Mouse (Mus musculus): ENCODE measurements around the gene Amigo1. TPM values are rescaled to one million over a fixed set of nuclear protein-coding genes. Genes with fewer than 3 reads are reported as not detected.
A peak's percentile ranks its signal among the peaks of the same experiment; 100 is the strongest.
"Not testable (repeated sequence)": the region's sequence is repeated elsewhere in the genome, so short reads cannot be mapped to it uniquely, and the experiment has no call there.

Amigo1 gene
- polyA plus RNA-seq, 1 experiment from 2014 or later: 1.4 TPM

DNA sequence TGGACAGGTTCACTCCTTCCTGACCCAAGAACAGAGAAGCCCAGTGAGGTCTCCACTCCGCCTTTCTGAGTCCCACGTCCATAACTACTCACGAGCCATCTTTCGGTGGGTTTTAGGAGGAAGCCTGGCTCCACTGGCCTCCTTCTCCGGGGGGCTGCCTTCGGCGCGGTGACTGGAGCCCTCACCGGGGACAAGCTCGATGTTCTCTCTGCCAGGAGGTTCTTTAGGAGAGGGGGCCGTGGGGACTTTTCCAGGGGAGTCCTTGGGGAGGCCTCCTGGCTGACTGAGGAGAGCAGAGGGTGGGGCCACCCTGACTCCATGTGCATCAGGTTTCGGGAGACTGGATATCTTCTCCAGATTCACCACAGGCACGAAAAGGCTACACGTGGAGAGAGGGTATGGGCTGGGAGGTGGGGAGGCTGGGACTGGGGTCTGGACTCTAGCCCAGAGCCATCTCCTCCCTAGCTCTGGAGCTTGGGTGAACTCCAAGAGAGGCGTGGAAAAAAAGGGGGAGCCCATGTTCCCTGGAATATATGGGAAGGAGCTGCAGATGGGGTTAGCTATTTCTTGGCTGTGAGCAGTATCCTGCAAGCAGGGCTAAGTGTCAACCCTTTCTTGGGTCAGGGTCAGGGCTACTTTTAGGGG is 20.7 kb downstream of the Amigo1 start:
- DNase-seq (ENCODE audit: low spot score): no peak

DNA sequence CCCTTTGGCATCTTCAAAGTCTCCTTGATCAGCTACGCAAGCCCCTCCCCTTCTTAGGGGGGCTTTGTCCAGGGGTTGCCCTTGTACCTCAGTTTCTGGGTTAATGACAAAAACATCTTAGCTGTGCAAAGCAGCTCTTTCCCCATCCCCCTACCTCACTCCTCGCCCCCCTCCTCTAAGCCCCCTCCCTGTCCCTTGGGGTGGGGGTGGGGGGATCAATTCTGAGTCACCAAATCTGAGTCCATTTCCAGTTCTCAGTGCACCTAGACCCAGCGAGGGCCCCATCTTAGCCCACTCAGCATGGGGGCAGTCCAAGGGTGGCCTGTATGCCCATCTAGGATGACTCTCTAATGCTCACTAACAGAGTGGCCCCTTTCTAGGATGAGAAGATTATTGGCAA is 22.9 kb downstream of the Amigo1 start:
- DNase-seq (ENCODE audit: low spot score): no peak

- DNase-seq (ENCODE audit: low spot score): no peak
Observed at GRCm38 (mm10) chr3:108209536-108209935, 23.4 kb downstream of the Amigo1 start.

DNA sequence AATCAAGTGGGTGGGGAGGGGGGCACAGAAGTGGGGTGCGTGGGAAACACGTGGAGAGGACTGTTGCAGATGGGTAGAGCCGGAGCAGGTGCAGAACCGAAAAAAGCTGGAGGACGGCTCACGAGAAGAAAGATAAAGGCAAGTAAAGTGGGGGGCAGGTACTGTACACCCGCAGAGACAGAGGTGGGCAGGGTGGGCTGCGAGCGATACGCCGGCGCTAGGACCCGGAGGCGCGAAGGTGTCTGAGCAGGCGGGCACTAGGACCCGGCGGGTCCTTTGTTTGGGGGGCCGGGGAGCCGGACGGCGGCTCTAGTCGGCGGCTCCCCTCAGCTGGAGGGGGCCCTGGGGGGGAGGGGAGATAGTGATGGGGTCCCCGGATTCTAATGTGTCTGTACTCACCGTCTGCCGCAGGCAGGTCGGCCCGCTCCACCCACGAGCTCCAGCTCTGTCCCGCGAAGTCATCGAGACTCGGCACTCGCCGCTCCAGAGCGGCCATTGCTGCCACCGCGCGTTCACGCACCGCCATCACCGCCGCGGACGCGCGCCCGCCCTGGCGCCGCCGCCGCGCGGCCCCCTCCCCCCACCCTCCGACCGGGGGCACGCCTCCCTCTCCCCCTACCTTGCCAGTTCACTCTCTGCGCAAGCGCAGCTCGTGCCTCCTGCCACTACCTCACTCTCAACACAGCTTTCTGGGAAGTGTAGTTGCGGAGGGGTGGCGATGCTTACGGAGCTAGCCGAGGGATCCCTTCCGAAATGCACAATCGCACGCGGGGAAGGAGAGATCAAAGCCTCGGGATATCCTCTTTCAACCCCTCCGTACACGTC is 24.0 kb downstream of the Amigo1 start:
- DNase-seq (ENCODE audit: low spot score): peak; percentile 97

DNA sequence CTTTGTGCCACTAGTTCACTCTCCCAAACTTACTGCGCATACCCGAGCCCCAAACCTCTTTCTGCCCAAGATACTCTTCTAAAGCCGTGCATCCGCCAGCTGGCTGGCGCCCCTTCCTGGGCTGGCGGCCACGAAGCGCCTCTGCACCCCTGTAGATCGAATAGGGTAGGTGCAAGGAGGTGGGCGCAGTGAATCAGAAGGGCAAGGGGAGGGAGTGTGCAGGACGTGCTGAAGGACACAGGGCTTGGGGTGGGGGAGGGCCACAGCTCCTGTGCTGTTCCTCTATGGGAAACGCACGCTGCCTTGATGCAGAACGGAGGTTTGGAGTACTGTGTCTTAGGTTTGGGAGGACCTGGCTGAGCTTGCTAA is 24.6 kb downstream of the Amigo1 start, which contains the start of gene Atxn7l2:
TSS of gene Atxn7l2 (minus strand) at position 164 of the 369 bp plus-strand sequence.
- no peak for DNase-seq (ENCODE audit: low spot score)

DNA sequence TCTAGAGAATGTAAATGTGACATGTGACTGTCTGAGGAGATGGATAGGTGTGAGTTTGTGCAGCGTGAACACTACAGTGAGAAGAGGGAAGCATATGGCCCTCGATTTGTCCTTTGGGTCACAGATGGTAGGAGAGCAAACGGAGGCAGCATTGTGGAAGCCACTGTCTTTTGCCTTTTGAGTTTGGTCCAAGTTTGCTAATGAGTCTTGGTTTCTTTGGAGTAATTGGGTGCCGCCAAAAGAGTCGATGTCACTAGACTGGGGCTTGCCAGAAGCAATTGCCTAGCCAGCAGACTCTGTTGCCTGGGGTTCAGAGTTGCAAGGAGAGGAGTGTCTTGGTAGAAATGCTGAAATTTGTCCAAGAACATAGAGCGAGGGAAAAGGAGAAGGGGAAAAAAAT is 25.7 kb downstream of the Amigo1 start:
- DNase-seq (ENCODE audit: low spot score): no peak

DNA sequence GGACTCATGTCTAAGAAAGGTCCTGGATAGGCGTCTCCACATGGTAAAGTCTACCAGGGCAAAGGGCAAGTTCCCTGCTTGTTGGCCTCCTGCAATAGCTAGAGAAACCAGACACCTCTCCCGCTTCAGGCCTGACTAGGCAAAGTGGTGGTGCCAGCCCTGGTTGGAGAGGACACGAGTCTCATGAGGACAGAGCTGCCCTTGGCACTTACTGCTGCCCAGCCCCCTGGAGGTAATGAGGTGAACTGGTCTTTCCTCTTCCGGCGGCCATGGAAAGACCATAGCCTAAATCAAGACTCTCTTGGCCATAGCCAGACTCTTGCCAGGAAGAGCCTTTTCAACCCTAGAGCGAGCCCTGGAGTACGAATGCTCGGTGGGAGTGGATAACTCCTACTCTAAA is 26.3 kb downstream of the Amigo1 start:
- no peak for DNase-seq (ENCODE audit: low spot score)

DNA sequence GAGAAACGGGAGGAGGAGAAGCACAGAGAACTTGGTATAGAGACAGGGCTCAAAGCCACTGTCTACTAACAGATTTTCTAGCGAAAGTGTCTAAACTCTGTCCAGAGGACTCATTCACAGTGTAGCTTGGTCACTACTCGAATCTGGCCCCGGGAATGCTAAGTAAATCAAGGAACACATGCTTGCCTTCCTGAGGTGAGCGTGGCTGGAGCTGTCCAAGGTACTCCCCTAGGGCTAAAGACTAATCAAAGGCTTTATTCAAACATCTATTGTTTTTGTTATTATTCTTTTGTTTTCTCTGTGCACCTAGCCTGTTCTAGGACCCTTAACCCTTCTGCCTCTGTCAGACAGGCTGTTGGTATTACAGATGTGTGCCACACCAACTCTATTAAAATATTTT is 28.6 kb downstream of the Amigo1 start:
- no peak for DNase-seq (ENCODE audit: low spot score)

GRCm38 (mm10) chr3:108220661-108221060 is 34.5 kb downstream of the Amigo1 start:
- DNase-seq (ENCODE audit: low spot score): no peak

- no peak for DNase-seq (ENCODE audit: low spot score)
Observed at GRCm38 (mm10) chr3:108225711-108226557, 39.8 kb downstream of the Amigo1 start.

DNA sequence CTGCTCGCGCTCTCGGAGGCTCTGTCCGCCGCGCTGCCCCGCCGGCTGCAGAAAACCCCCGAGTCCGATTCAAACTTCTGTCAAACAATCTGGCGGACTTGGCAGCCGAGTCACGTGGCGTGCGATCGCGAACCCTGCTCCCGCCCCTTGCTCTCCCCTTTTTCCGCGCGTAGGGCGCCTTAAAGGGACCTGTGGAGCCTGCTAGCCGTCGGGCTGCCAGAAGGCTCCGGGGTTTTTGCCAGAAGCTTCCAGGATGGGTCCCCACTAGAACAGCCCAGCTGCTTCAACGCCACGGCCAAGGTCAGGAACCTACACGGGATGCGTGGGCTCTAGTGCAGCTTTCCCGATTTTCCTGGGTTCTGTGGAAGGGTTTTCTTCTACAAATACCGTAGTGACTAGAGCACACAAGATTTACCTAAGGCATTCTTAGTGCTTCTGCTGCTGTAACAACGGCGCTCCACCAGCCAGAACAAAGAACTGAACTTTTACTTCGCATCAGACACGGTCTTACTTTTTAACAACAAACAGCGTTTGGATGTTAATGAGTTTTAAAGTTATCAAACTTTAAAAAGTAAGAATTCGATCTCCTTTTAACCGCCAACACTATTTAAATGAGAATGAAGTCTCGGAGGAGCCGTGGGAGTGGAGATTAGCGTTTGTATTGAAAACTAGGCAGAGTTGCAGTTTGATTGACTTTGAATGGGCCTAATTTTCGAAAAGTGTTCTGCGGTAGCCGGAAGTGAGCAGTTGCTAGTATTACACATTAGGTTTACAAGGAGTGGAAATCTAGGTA is 40.6 kb downstream of the Amigo1 start, which contains the start of gene Sypl2:
TSS of gene Sypl2 (minus strand) at position 91 of the 793 bp plus-strand sequence.
- DNase-seq (ENCODE audit: low spot score): peak; percentile 13

- no peak for DNase-seq (ENCODE audit: low spot score)
Observed at GRCm38 (mm10) chr3:108227521-108227920, 41.4 kb downstream of the Amigo1 start.

DNA sequence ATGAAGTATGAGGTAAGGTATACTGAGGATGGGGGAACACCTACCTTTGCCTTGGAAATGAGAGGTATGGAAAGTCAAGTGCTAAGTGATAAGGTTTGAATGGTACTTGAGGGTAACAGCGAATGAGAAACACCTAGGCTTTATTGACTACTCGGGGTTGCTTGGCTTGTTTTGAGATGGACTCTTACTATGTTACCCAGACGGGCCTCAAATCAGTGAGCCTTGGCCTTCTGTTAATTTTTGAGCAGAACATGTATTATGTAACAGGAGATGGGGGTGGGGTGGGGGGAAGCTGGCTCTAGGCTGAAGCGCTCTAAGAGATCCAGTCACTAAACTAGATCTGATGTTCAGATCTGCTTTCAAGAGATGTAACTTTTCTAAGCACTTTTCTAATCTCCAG is 45.5 kb downstream of the Amigo1 start:
- DNase-seq (ENCODE audit: low spot score): no peak

- DNase-seq (ENCODE audit: low spot score): not testable (repeated sequence)
Observed at GRCm38 (mm10) chr3:108237474-108238102, 51.5 kb downstream of the Amigo1 start.

DNA sequence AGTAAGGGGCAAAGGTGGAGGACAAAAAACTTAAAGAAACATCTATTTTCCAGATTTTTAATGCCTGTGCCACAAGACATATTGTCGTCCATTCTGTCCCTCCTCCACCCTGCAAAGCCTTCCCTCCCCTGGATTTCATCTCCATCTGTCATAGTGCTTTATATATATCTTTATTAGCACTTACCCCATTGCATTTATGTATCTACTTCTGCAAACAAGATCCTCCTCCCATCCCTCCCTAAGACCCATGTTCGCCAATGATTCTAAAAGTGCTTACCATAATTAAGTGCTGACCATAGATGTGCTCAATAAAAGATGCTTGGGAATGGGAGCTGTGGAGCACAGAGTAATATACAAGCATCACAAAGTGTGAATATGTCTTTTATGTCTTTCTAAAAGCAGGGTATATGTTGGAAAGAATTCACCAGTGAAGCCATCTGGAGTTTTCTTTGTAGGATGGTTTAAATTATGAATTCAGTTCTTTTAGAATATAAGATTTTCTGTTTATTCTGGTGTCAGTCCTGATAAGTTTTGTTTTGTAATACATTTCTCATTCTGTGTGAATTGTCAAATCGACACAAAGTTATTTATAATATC is 55.2 kb downstream of the Amigo1 start:
- no peak for DNase-seq (ENCODE audit: low spot score)

Other genes with a start within 250 kb of the Amigo1 start
- 2.5 and 3.1 TPM in 2 replicates for gene Gstm6, start 242.6 kb upstream of the Amigo1 start, polyA plus RNA-seq (2015; fragmentation: Nextera tagmentation; extraction: Ambion mirVana)
- gene Gstm3, start 217.1 kb upstream of the Amigo1 start, polyA plus RNA-seq (2015; fragmentation: Nextera tagmentation; extraction: Ambion mirVana): 1.6 and 1.8 TPM in 2 replicates
- 25.3 and 26.8 TPM in 2 replicates for gene Gstm2, start 199.9 kb upstream of the Amigo1 start, polyA plus RNA-seq (2015; fragmentation: Nextera tagmentation; extraction: Ambion mirVana)
- 31.5 and 32.9 TPM in 2 replicates for gene Gstm1, start 168.4 kb upstream of the Amigo1 start, polyA plus RNA-seq (2015; fragmentation: Nextera tagmentation; extraction: Ambion mirVana)
- 10.8 and 11.6 TPM in 2 replicates for gene Gstm4, start 141.4 kb upstream of the Amigo1 start, polyA plus RNA-seq (2015; fragmentation: Nextera tagmentation; extraction: Ambion mirVana)
- gene Ampd2, start 99.7 kb upstream of the Amigo1 start, polyA plus RNA-seq (2015; fragmentation: Nextera tagmentation; extraction: Ambion mirVana): 29.2 and 31.4 TPM in 2 replicates
- gene Gnat2, start 93.5 kb upstream of the Amigo1 start, polyA plus RNA-seq (2015; fragmentation: Nextera tagmentation; extraction: Ambion mirVana): 0.59 and 0.68 TPM in 2 replicates
- 164 and 168 TPM in 2 replicates for gene Gnai3, start 40.2 kb upstream of the Amigo1 start, polyA plus RNA-seq (2015; fragmentation: Nextera tagmentation; extraction: Ambion mirVana)
- gene Gpr61, start 31.5 kb upstream of the Amigo1 start, polyA plus RNA-seq (2015; fragmentation: Nextera tagmentation; extraction: Ambion mirVana): 0.05 TPM in 1 of 2 replicates, not detected in the other
- 7.5 and 9.1 TPM in 2 replicates for gene Cyb561d1, start 14.9 kb downstream of the Amigo1 start, polyA plus RNA-seq (2015; fragmentation: Nextera tagmentation; extraction: Ambion mirVana)
- gene Atxn7l2, start 24.6 kb downstream of the Amigo1 start, polyA plus RNA-seq (2015; fragmentation: Nextera tagmentation; extraction: Ambion mirVana): 14.2 and 15.7 TPM in 2 replicates
- gene Sypl2, start 40.3 kb downstream of the Amigo1 start, polyA plus RNA-seq (2015; fragmentation: Nextera tagmentation; extraction: Ambion mirVana): 0.10 and 0.14 TPM in 2 replicates
- 311 and 322 TPM in 2 replicates for gene Psma5, start 70.6 kb downstream of the Amigo1 start, polyA plus RNA-seq (2015; fragmentation: Nextera tagmentation; extraction: Ambion mirVana)
- 2.7 and 2.9 TPM in 2 replicates for gene Sort1, start 97.7 kb downstream of the Amigo1 start, polyA plus RNA-seq (2015; fragmentation: Nextera tagmentation; extraction: Ambion mirVana)
- 0.23 and 0.29 TPM in 2 replicates for gene Mybphl, start 178.6 kb downstream of the Amigo1 start, polyA plus RNA-seq (2015; fragmentation: Nextera tagmentation; extraction: Ambion mirVana)
- gene Psrc1, start 197.5 kb downstream of the Amigo1 start, polyA plus RNA-seq (2015; fragmentation: Nextera tagmentation; extraction: Ambion mirVana): 16.7 and 17.1 TPM in 2 replicates
- gene Celsr2, start 229.2 kb downstream of the Amigo1 start, polyA plus RNA-seq (2015; fragmentation: Nextera tagmentation; extraction: Ambion mirVana): 2.2 and 3.4 TPM in 2 replicates

Data from thymus, postnatal 0 days (tissue).